In genomic region chr6:88929451-88929850, GRCm38 (mm10) we compare ENCODE assay signal across 14 mouse cellular contexts. TPM values are rescaled to one million over a fixed set of nuclear protein-coding genes. Genes with fewer than 3 reads are reported as not detected.
DNase-seq lines count a peak whose midpoint lies in the region; ATAC-seq lines count a peak whose summit lies in the region.
"Had no signal": no experiment of that assay in that cellular context is flagged by ENCODE, and none has a peak within 500 bp of the region (broad histone marks: within the 10 kb centered on the region; RNA-seq: fewer than 3 reads in every experiment).

No protein-coding gene starts in this region.

- WGBS in midbrain, embryonic 12.5 days = 41% methylated on average over 6 of the region's 6 CpGs

- peak; percentile 12 for ATAC-seq in midbrain, embryonic 12.5 days (ENCODE audit: low FRiP score, low read depth)
- no peak for ATAC-seq in cerebellum, adult (ENCODE audit: insufficient number of reproducible peaks, low FRiP score, low TSS enrichment)
- ATAC-seq: activated CD4-positive, CD25-positive, alpha-beta regulatory T cell, adult 4 months; intestine, embryonic 15.5 days had no signal

- DNase-seq in embryo, embryonic 11 days = peak; percentile 56
- no peak for DNase-seq in embryo, embryonic 10.5 days (ENCODE audit: low spot score)
- DNase-seq in right cerebral cortex, postnatal 14 days = peak; percentile 7
- no peak for DNase-seq in right cerebral cortex, postnatal 10 days (ENCODE audit: low spot score in 2 of 2)
- DNase-seq in kidney, adult 18-20 months = no peak
- no peak for DNase-seq in T-cell, adult 2 months (ENCODE audit: low spot score)
- DNase-seq: cerebellum, adult 11-12 months; kidney, postnatal 10 days; layer of hippocampus, adult 9-11 months; thymus, postnatal 4 days had no signal

- H3K4me3 ChIP-seq in midbrain, embryonic 12.5 days = no peak overlapping the region
- H3K4me3 ChIP-seq: intestine, embryonic 15.5 days had no signal

- H3K4me2 ChIP-seq in midbrain, embryonic 12.5 days (replicated peaks) = no peak overlapping the region
- H3K4me2 ChIP-seq: intestine, embryonic 15.5 days had no signal

- H3K9me3 ChIP-seq in midbrain, embryonic 12.5 days = no peaks in the 10 kb centered on the region
- H3K9me3 ChIP-seq: intestine, embryonic 15.5 days had no signal

- peaks cover 26% of the 10 kb centered on the region for H3K27me3 ChIP-seq in midbrain, embryonic 12.5 days
- H3K27me3 ChIP-seq: intestine, embryonic 15.5 days had no signal

- H3K27ac ChIP-seq in midbrain, embryonic 12.5 days (replicated peaks) = peak overlapping the region; percentile 82
- H3K27ac ChIP-seq: intestine, embryonic 15.5 days had no signal

- peaks cover 75% of the 10 kb centered on the region for H3K4me1 ChIP-seq in midbrain, embryonic 12.5 days

- H3K36me3 ChIP-seq in midbrain, embryonic 12.5 days = no peaks in the 10 kb centered on the region
- H3K36me3 ChIP-seq: intestine, embryonic 15.5 days had no signal

- H3K9ac ChIP-seq in midbrain, embryonic 12.5 days (replicated peaks) = no peak overlapping the region
- H3K9ac ChIP-seq: intestine, embryonic 15.5 days had no signal

RNA-seq across cellular contexts. Expression of gene Tpra1, which starts 27.4 kb away (rescaled TPM):
- polyA plus RNA-seq in midbrain, embryonic 12.5 days (2016; fragmentation: Nextera tagmentation; extraction: Ambion mirVana) = 53.6 and 61.7 TPM in 2 replicates

RNA-seq across cellular contexts. Expression of gene Mcm2, which starts 30.9 kb away (rescaled TPM):
- polyA plus RNA-seq in midbrain, embryonic 12.5 days (2016; fragmentation: Nextera tagmentation; extraction: Ambion mirVana) = 157 and 158 TPM in 2 replicates

RNA-seq across cellular contexts. Expression of gene Podxl2, which starts 54.6 kb away (rescaled TPM):
- 305 and 314 TPM in 2 replicates for polyA plus RNA-seq in midbrain, embryonic 12.5 days (2016; fragmentation: Nextera tagmentation; extraction: Ambion mirVana)
- polyA plus RNA-seq: activated CD4-positive, CD25-positive, alpha-beta regulatory T cell, adult 4 months had no signal

Comparison
In these comparisons a context has a peak if more than half of its experiments do, and no peak if none do; other contexts are left out.
1. DNase-seq: peak in embryo, embryonic 11 days (single experiment) and right cerebral cortex, postnatal 14 days (single experiment); none in embryo, embryonic 10.5 days (single experiment), right cerebral cortex, postnatal 10 days (0 of 2), kidney, adult 18-20 months (single experiment) and T-cell, adult 2 months (single experiment).